Mouse (Mus musculus) lung, embryonic 16.5 days (tissue): ENCODE results near the gene B230307C23Rik. TPM values are rescaled to one million over a fixed set of nuclear protein-coding genes. Genes with fewer than 3 reads are reported as not detected.
"Not testable (repeated sequence)": the region's sequence is repeated elsewhere in the genome, so short reads cannot be mapped to it uniquely, and the experiment has no call there.

ENCODE experiments used
- ATAC-seq: fragments of 200-750 bp; cut with Nextera tagmentation; 2 replicates; pipeline ENCODE4 v1.8.0; 2017; ENCODE audit warnings: low read depth, mild to moderate bottlenecking, moderate library complexity
- H3K27ac ChIP-seq: fragments of 300-500 bp; sonication (generic); 2 replicates; pipeline ENCODE4 v1.5.1; 2014; ENCODE audit warnings: mild to moderate bottlenecking, control low read depth, low read length
- H3K27me3 ChIP-seq: fragments of 300-500 bp; sonication (generic); 2 replicates; pipeline ENCODE4 v1.6.1; 2014; ENCODE audit warnings: low read depth, low read length, mixed read lengths; ENCODE audit not compliant: control insufficient read depth, insufficient read depth
- H3K36me3 ChIP-seq: fragments of 300-500 bp; sonication (generic); 2 replicates; pipeline ENCODE4 v1.6.1; 2014; ENCODE audit warnings: low read length; ENCODE audit not compliant: control insufficient read depth, insufficient read depth
- H3K4me1 ChIP-seq: fragments of 300-500 bp; sonication (generic); replicated peaks from 2 replicates; pipeline ENCODE4 v1.6.1; 2014; ENCODE audit warnings: low read length, mixed read lengths; ENCODE audit not compliant: control insufficient read depth, insufficient read depth
- H3K4me2 ChIP-seq: fragments of 300-500 bp; sonication (generic); 2 replicates; pipeline ENCODE4 v1.6.1; 2014; ENCODE audit warnings: low read depth, low read length, control low read depth
- H3K4me3 ChIP-seq: fragments of 300-500 bp; sonication (generic); 2 replicates; pipeline ENCODE4 v1.5.1; 2014; ENCODE audit warnings: mild to moderate bottlenecking, low read length, control low read depth
- H3K9ac ChIP-seq: fragments of 300-500 bp; sonication (generic); 2 replicates; pipeline ENCODE4 v1.6.1; 2014; ENCODE audit warnings: low read length, control low read depth
- H3K9me3 ChIP-seq: fragments of 300-500 bp; sonication (generic); 2 replicates; pipeline ENCODE4 v1.6.1; 2016; ENCODE audit warnings: low read length; ENCODE audit not compliant: control insufficient read depth
- WGBS: fragments of 180-500 bp; shearing (Covaris S2); extraction: QIAGEN DNeasy Blood & Tissue Kit; methylation state at CpG from one replicate; pipeline ENCODE4 v1.1.7; 2014; 5-methylcytosine and 5-hydroxymethylcytosine counted together
- polyA plus RNA-seq: library from polyadenylated mRNA; unstranded; fragments of >200 nt; fragmentation: Nextera tagmentation; extraction: Ambion mirVana; gene quantifications from 2 replicates; pipeline ENCODE4 v1.2.1, GENCODE M21; 2015

Gene B230307C23Rik
- polyA plus RNA-seq, 1 experiment from 2014 or later, result 19.5 TPM

DNA sequence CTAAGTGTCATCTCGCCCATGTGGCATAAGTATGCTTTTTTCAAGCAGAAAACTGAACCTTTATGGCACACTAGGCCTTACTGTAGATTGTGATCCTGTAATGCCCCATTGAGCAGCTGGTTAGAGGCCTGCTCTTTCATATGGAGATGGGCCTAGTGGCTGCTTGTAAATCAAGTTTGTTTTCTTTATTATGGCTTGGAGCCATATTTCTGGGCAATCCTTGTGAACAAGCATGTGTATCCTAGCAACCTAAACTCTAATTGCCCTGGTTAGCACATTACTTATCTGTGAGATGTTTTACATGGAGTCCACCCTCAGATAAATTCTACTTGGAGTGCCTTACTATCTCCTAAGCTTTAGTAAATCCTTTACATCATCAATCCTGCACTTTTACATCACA is 84.0 kb downstream of the B230307C23Rik start:
- H3K27me3 ChIP-seq, H3K27ac ChIP-seq, ATAC-seq, H3K9me3 ChIP-seq, H3K36me3 ChIP-seq, H3K4me1 ChIP-seq: not testable (repeated sequence)
- 83% methylated on average over 1 of the region's 1 CpGs for WGBS
- H3K4me2 ChIP-seq, result peak overlapping the region; percentile 68
- H3K9ac ChIP-seq, result peak overlapping the region; percentile 80
- peak overlapping the region; percentile 84 for H3K4me3 ChIP-seq

Other genes starting within 250 kb of the B230307C23Rik start
- gene Ripk4, start 233.5 kb upstream of the B230307C23Rik start, polyA plus RNA-seq, result 18.0 and 18.7 TPM in 2 replicates
- gene Prdm15, start 145.5 kb upstream of the B230307C23Rik start, polyA plus RNA-seq, result 10.4 and 12.1 TPM in 2 replicates
- gene C2cd2, start 34.7 kb upstream of the B230307C23Rik start, polyA plus RNA-seq, result 15.4 and 17.5 TPM in 2 replicates
- gene Zbtb21, start 34.7 kb upstream of the B230307C23Rik start, polyA plus RNA-seq, result 12.0 and 13.6 TPM in 2 replicates
- gene A630089N07Rik, start 85.1 kb downstream of the B230307C23Rik start, polyA plus RNA-seq, result 18.9 and 19.9 TPM in 2 replicates